Mouse (Mus musculus): ENCODE results near the gene Zwilch. TPM values are rescaled to one million over a fixed set of nuclear protein-coding genes. Genes with fewer than 3 reads are reported as not detected.
"Not testable (repeated sequence)": the region's sequence is repeated elsewhere in the genome, so short reads cannot be mapped to it uniquely, and the experiment has no call there.

Gene Zwilch
- polyA plus RNA-seq, 1 experiment from 2014 or later = 4.1 TPM

- Histone ChIP-seq H3K36me3 (ENCODE audit: control insufficient read depth, insufficient read depth, low read length) (peaks cover 24% of the 10 kb centered on the region), H3K27me3 (ENCODE audit: control insufficient read depth, insufficient read depth, low read length) (no peaks in the 10 kb centered on the region), H3K4me2 (replicated peaks; ENCODE audit: low read depth) (no peak overlapping the region), H3K9ac (ENCODE audit: low read length) (no peak overlapping the region), H3K9me3 (ENCODE audit: control insufficient read depth, low read length) (no peaks in the 10 kb centered on the region), H3K4me1 (replicated peaks; ENCODE audit: control insufficient read depth, insufficient read depth) (0 out of 2 replicates have a peak, but pooled peaks cover 3% of the 10 kb centered on the region), H3K4me3 (ENCODE audit: low read depth, low read length) (no peak overlapping the region), H3K27ac (replicated peaks) (no peak overlapping the region)
- DNase-seq (ENCODE audit: low spot score) (no peak), ATAC-seq (ENCODE audit: low FRiP score, low TSS enrichment) (no peak)
- WGBS = 78% methylated on average over 11 of the region's 11 CpGs
- TF ChIP-seq CTCF (IDR thresholded peaks at IDR 0.05; ENCODE audit: low read depth) = no peak
- TF ChIP-seq EP300 (optimal IDR thresholded peaks at IDR 0.05) = no peak
These were observed 2.5 kb upstream of the Zwilch start for GRCm38 (mm10) chr9:64175378-64175777.

DNA sequence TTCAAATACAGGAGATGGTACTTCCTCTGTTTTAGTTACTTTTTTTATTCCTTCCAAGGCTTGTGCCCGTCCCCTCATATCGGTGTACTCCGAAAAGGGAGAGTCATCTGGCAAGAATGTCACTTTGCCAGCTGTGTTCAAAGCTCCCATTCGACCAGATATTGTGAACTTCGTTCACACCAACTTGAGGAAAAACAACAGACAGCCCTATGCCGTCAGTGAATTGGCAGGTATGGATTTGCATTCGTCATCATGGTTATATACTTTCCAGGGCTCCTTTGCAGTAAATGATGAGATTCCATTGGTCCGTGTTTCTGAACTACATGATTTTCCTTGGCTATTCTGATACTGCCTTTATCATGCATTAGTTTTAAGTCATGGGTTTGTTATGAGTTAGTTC lies 1.9 kb upstream of the Zwilch start:
- Histone ChIP-seq H3K4me1 (replicated peaks; ENCODE audit: control insufficient read depth, insufficient read depth) (0 out of 2 replicates have a peak, but pooled peaks cover 3% of the 10 kb centered on the region), H3K4me3 (ENCODE audit: low read depth, low read length) (peak overlapping the region; percentile 85; the same call in 1 of the 2 replicates), H3K36me3 (ENCODE audit: control insufficient read depth, insufficient read depth, low read length) (peaks cover 24% of the 10 kb centered on the region), H3K9me3 (ENCODE audit: control insufficient read depth, low read length) (no peaks in the 10 kb centered on the region), H3K4me2 (replicated peaks; ENCODE audit: low read depth) (peak overlapping the region; percentile 80), H3K27ac (replicated peaks) (no peak overlapping the region), H3K27me3 (ENCODE audit: control insufficient read depth, insufficient read depth, low read length) (no peaks in the 10 kb centered on the region), H3K9ac (ENCODE audit: low read length) (no peak overlapping the region)
- DNase-seq (ENCODE audit: low spot score) (no peak), ATAC-seq (ENCODE audit: low FRiP score, low TSS enrichment) (no peak)
- whole genome bisulfite sequencing = 45% methylated on average over 8 of the region's 8 CpGs
- TF ChIP-seq CTCF (IDR thresholded peaks at IDR 0.05; ENCODE audit: low read depth) = no peak
- TF ChIP-seq EP300 (optimal IDR thresholded peaks at IDR 0.05) = no peak

DNA sequence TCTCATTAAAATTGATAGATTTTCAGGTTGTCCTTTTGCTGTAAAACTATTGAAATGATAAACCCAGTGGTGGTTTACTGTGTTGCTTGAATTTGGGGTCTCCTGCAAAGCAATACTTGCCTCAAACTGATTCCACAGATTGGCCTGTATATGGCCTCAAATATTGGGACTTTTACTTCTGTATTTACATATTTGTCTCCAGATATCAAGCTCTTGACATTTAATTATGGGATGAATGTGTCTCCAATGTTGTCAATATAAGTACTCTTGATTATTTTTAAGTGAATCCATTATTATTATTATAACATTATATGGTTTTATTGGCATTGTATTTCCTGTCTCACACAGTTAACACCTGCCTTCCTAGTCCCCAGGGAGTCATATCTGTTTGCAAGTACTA lies 1.4 kb upstream of the Zwilch start:
- DNase-seq (ENCODE audit: low spot score) (no peak), ATAC-seq (ENCODE audit: low FRiP score, low TSS enrichment) (no peak)
- Histone ChIP-seq H3K27me3 (ENCODE audit: control insufficient read depth, insufficient read depth, low read length) (no peaks in the 10 kb centered on the region), H3K36me3 (ENCODE audit: control insufficient read depth, insufficient read depth, low read length) (peaks cover 24% of the 10 kb centered on the region), H3K27ac (replicated peaks) (no peak overlapping the region), H3K4me3 (ENCODE audit: low read depth, low read length) (peak overlapping the region; percentile 85), H3K9me3 (ENCODE audit: control insufficient read depth, low read length) (no peaks in the 10 kb centered on the region), H3K9ac (ENCODE audit: low read length) (peak overlapping the region; percentile 90; the same call in 1 of the 2 replicates), H3K4me2 (replicated peaks; ENCODE audit: low read depth) (peak overlapping the region; percentile 80), H3K4me1 (replicated peaks; ENCODE audit: control insufficient read depth, insufficient read depth) (0 out of 2 replicates have a peak, but pooled peaks cover 3% of the 10 kb centered on the region)
- TF ChIP-seq EP300 (optimal IDR thresholded peaks at IDR 0.05) (no peak), CTCF (IDR thresholded peaks at IDR 0.05; ENCODE audit: low read depth) (no peak)

DNA sequence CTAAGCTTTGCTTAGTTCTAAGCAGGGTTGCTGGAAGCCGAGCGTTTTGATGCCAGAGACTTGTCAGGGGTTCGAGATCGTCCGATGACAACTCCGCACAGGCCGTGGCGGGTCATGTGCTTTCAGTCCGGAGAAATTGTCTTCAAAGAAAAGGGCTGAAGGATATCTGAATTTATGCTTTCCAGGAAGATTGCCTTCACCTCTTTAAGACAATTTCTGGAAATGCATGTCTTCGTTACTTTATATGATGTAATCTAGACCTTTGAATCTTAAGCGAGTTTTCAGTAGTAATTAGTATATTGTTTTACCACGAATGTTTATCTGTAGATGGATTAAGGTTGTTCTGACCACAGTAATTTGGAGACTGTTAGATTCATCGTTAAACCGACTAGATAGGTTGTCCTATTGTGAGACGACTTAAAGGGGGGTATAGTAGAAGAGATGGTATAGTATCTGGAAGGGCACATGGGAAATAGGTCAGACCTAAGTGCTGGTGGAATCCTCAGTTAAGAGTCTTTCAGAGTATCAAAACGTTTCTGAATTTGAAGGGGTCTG lies 839 bp upstream of the Zwilch start:
- 0 out of 2 replicates have a peak, but pooled peaks cover 3% of the 10 kb centered on the region for H3K4me1 ChIP-seq (replicated peaks; ENCODE audit: control insufficient read depth, insufficient read depth)
- H3K27me3 ChIP-seq (ENCODE audit: control insufficient read depth, insufficient read depth, low read length) = no peaks in the 10 kb centered on the region
- H3K4me3 ChIP-seq (ENCODE audit: low read depth, low read length) = peak overlapping the region; percentile 85
- peak overlapping the region; percentile 80 for H3K4me2 ChIP-seq (replicated peaks; ENCODE audit: low read depth)
- H3K9ac ChIP-seq (ENCODE audit: low read length) = peak overlapping the region; percentile 90
- H3K36me3 ChIP-seq (ENCODE audit: control insufficient read depth, insufficient read depth, low read length) = peaks cover 24% of the 10 kb centered on the region
- no peaks in the 10 kb centered on the region for H3K9me3 ChIP-seq (ENCODE audit: control insufficient read depth, low read length)
- ATAC-seq (ENCODE audit: low FRiP score, low TSS enrichment) (no peak), DNase-seq (ENCODE audit: low spot score) (no peak)
- peak overlapping the region; percentile 84 for H3K27ac ChIP-seq (replicated peaks)
- TF ChIP-seq CTCF (IDR thresholded peaks at IDR 0.05; ENCODE audit: low read depth) = no peak
- no peak for TF ChIP-seq EP300 (optimal IDR thresholded peaks at IDR 0.05)
- under 1% methylated on average over 16 of the region's 16 CpGs for WGBS

DNA sequence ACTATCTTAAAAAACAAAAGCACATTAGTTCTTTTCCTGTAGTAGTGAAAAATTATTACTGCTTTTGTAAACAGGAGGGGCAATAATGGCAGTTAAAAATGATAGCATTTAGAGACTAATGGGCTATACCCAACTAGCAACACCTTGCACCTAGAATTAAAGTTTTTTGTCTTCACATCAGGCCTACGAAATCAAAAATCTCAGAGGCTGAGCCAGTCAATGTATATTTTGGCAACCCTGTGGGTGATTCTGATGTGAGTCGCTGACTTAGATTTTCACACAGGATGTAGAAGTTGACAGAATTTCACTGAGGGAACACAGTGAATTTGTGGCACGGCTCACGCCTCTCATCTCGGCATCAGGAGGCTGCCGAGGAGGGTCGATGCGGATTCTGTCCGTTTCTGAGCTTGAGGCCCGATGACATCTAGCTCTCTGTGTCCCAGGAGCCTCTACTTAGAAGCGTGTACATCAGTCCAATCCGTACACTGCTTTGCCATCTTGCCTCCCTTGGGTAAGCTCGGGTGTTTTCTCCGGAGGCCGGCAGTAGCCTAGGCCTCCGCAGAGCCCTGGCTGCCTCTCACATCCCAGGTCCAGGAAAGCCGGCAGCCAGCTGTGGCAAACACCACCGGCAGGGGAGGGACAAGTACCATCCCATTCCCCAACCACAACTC lies 624 bp downstream of the Zwilch start:
- Histone ChIP-seq H3K27me3 (ENCODE audit: control insufficient read depth, insufficient read depth, low read length) (no peaks in the 10 kb centered on the region), H3K36me3 (ENCODE audit: control insufficient read depth, insufficient read depth, low read length) (peaks cover 15% of the 10 kb centered on the region), H3K4me2 (replicated peaks; ENCODE audit: low read depth) (peak overlapping the region; percentile 80), H3K9me3 (ENCODE audit: control insufficient read depth, low read length) (no peaks in the 10 kb centered on the region), H3K27ac (replicated peaks) (peak overlapping the region; percentile 86), H3K9ac (ENCODE audit: low read length) (peak overlapping the region; percentile 90), H3K4me3 (ENCODE audit: low read depth, low read length) (peak overlapping the region; percentile 85), H3K4me1 (replicated peaks; ENCODE audit: control insufficient read depth, insufficient read depth) (0 out of 2 replicates have a peak, but pooled peaks cover 3% of the 10 kb centered on the region)
- TF ChIP-seq CTCF (IDR thresholded peaks at IDR 0.05; ENCODE audit: low read depth) = peak; percentile 15; the same call in 1 of the 2 replicates
- TF ChIP-seq EP300 (optimal IDR thresholded peaks at IDR 0.05) = no peak
- no peak for DNase-seq (ENCODE audit: low spot score)
- ATAC-seq (ENCODE audit: low FRiP score, low TSS enrichment) = peak; percentile 54; the same call in 1 of the 2 replicates
- WGBS = 2% methylated on average over 18 of the region's 18 CpGs

GRCm38 (mm10) chr9:64169967-64170366 lies 2.9 kb downstream of the Zwilch start:
- not testable (repeated sequence) for H3K27me3 ChIP-seq (ENCODE audit: control insufficient read depth, insufficient read depth, low read length); H3K9me3 ChIP-seq (ENCODE audit: control insufficient read depth, low read length); ATAC-seq (ENCODE audit: low FRiP score, low TSS enrichment); H3K4me3 ChIP-seq (ENCODE audit: low read depth, low read length); H3K36me3 ChIP-seq (ENCODE audit: control insufficient read depth, insufficient read depth, low read length); H3K9ac ChIP-seq (ENCODE audit: low read length); H3K27ac ChIP-seq (replicated peaks); H3K4me2 ChIP-seq (replicated peaks; ENCODE audit: low read depth); H3K4me1 ChIP-seq (replicated peaks; ENCODE audit: control insufficient read depth, insufficient read depth); DNase-seq (ENCODE audit: low spot score)
- 85% methylated on average over 3 of the region's 3 CpGs for WGBS

All from stomach, postnatal 0 days (tissue).